Mouse (Mus musculus) T-helper 1 cell (primary cell): ENCODE measurements at regions not wholly inside any gene's neighbourhood (a gene's known extent, or its start where the extent isn't known, plus 50 kb on each side); places are given as distances from the start of the nearest gene placed in this dataset.
"Not testable (repeated sequence)": the region's sequence is repeated elsewhere in the genome, so short reads cannot be mapped to it uniquely, and the experiment has no call there.

Experiments used
- in situ Hi-C: fragments of 300-600 bp; cut with MboI, MseI; formaldehyde crosslinking; loops from one replicate; pipeline ENCODE4 v1.15.1; 2025; ENCODE audit warnings: high pct_unique_total_duplicates

DNA sequence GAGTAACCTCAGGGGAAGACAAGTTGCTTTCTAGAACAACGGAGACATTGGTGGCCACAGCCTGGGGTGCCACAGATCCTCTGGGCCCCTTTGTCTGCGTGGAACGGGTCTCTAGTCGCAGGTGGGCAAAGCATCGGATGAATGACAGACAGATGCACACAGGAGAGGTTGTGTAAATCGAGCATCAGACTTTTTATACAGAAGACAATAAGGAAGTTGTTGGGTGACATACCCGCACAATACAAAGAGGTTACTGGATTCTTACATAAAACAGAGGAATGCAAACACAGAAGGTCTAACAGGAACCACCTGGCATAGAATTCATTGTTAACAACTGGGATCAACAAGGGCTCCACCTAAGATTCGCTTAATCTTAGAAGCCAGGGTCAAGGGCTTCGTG is 127.5 kb downstream of the Nr2f2 start:
- in situ Hi-C loops = not testable (repeated sequence)

DNA sequence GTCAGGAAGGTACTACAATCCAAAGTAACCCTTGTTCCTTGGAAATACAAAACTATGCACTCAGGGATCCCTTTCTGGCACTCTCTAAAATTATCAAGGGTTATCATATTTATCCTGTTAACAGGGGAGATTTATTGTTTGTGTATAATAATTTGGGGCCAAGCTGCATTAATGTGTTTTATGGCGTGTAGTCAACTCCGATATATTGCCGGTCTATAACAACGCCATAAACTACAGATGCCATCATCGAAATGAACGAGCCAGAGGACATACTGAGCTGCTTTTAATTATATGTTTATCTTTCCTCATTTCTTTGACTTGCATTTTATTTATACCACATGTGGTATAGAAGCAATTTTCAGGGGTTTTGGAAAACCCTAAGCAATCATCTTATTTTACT is 147.2 kb downstream of the Nr2f2 start:
- in situ Hi-C loops = no loop called here

DNA sequence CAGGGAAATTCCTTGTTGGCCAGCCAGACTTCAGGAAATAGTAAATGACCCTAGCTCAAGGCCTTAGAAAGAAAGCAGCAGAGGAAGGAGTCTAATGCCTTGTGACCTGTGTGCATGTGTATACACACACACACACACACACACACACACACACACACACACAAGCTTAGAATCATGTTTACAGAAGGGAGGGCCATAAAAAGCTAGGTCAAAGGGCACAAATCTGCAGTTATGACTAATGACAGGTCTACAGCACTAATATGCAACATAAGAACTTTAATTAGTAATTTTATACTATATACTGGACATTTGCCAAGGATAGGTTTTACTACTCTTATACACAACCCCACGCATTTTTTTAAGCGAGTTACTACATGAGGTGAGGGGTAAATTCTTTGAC is 149.4 kb downstream of the Nr2f2 start:
- in situ Hi-C loops = no loop called here

GRCm38 (mm10) chr7:70213970-70214520 is 152.5 kb downstream of the Nr2f2 start:
- in situ Hi-C loops = no loop called here

DNA sequence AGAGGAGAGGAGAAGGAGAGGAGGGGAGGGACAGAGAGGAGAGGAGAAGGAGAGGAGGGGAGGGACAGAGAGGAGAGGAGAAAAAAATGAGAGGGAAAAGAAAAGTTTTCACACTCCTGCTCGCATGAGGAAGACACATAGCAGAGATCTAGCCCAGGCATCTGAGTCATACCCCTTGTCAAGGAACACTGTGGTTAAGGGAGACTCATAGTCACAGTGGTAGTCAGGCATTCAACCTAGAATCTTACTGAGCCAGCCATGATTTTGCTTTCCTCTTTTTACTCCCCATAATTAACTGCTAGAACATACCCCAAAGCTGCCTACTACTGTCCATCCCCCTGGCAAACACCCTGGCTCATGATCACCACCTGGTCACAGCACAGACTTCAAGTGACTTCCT is 160.6 kb downstream of the Nr2f2 start:
- in situ Hi-C loops = no loop called here

DNA sequence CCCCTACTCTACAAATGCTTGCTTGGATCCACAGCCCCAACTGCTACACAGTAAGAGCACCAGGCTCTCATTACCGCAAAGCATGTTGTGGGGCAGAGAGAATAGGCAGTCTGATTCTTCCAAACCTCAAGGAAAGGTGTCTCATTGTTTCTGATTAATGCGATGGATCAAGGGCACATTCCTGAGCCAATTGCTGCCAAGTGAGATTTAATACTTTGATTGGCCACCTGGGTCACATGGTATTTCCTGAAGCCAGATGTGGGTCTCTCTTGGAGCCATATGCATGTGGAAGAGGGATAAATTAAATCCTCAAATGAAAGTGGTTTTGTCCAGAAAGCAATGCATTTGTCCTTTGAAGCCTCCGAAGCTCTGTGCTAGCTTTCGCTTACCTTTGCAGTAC is 166.3 kb downstream of the Nr2f2 start:
- in situ Hi-C loops = no loop called here

GRCm38 (mm10) chr7:70178956-70179355 is 187.6 kb downstream of the Nr2f2 start:
- in situ Hi-C loops = no loop called here

- in situ Hi-C loops = no loop called here
These were observed 188.5 kb downstream of the Nr2f2 start for GRCm38 (mm10) chr7:70178006-70178405.

GRCm38 (mm10) chr7:70176686-70177259 is 189.8 kb downstream of the Nr2f2 start:
- in situ Hi-C loops = no loop called here

DNA sequence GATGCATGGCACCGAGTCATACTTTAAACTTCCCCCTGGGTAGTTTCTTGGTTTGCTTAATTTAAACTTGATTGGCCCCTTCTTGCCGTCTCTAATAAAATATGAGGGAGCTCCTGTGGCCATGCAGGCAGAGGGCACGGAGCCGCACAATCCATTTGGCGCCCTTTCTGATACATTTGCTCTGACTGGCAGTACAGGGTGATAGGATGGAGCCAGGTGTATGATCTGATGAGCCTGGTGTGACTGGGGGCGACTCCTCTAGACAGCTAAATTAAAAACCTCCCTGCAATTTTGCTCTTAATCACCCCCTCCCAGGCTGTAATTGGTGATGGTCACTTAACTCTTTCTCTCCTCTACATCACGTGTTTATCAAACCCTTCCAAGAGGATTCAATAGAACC is 190.4 kb downstream of the Nr2f2 start:
- in situ Hi-C loops = no loop called here

- in situ Hi-C loops = no loop called here
These were observed 194.1 kb downstream of the Nr2f2 start for GRCm38 (mm10) chr7:70172431-70172830.

- in situ Hi-C loops = no loop called here
These were observed 195.1 kb downstream of the Nr2f2 start for GRCm38 (mm10) chr7:70171456-70171855.

GRCm38 (mm10) chr7:70168080-70168479 is 198.5 kb downstream of the Nr2f2 start:
- in situ Hi-C loops = no loop called here

- in situ Hi-C loops = no loop called here
These were observed 200.5 kb downstream of the Nr2f2 start for GRCm38 (mm10) chr7:70166081-70166480.

DNA sequence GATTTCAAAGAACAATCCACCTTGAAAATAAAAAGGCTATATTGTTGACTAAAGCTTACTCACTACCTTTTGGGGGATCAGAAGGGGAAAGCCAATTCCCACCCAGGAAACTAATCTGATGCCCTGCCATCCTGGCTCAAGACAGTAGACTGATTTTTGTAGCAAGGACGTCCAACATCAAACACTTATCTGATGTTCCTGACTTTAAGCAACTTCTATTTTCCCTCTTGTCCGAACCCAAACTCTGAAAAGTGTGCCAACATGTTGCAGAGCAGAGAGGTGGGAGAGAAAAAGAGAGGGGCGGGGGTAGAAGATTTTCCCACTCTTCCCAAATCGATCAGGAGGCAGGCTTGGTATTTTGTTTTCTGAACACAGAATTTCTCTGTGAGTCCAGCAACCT is 201.0 kb downstream of the Nr2f2 start:
- in situ Hi-C loops = no loop called here

GRCm38 (mm10) chr7:70164691-70165193 is 201.8 kb downstream of the Nr2f2 start:
- in situ Hi-C loops = no loop called here

GRCm38 (mm10) chr7:70158531-70158930 is 208.0 kb downstream of the Nr2f2 start:
- in situ Hi-C loops = no loop called here

- in situ Hi-C loops = no loop called here
These were observed 221.7 kb downstream of the Nr2f2 start for GRCm38 (mm10) chr7:70144726-70145271.

GRCm38 (mm10) chr7:70136837-70137236 is 229.7 kb downstream of the Nr2f2 start:
- in situ Hi-C loops = no loop called here

GRCm38 (mm10) chr7:70135416-70135815 is 231.1 kb downstream of the Nr2f2 start:
- in situ Hi-C loops = no loop called here

DNA sequence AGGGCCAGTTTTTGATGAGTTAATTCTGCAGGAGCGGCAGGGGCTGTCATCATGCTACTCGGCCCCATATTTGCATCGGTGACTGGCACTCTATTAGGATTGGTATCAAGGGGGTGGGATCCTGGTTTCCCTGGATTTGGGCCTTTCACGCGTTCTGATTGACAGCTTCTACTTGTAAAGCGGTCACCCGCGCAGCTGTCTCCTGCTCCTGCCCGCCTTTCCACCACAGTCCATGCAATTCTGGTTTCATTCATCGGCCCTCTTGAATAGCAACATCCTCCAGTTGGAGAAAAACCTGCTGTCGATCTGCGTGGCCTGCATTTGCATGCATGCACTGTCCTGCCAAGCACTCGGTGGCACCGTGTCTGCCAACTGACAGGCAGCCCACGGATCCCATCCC is 236.6 kb downstream of the Nr2f2 start:
- in situ Hi-C loops = no loop called here

DNA sequence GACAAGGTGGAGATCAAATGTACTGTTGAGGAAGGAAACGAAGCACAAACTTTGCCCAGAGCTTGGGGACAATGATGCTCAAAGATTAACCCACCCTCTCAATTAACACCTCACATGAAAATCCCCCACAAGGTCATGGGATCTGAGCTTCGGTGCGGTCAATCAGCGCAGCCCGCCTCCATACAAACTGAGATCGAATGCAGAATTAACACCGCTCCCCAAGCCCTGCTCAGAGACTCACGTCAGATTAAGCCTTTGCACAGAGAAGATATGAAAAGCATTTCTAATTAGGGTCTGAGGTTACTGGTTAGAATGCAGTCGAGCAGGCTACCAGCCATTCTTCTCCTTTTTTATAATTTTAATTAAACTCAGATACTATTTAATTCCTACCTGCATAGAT is 243.7 kb downstream of the Nr2f2 start:
- in situ Hi-C loops = no loop called here

GRCm38 (mm10) chr7:70119517-70119916 is 247.0 kb downstream of the Nr2f2 start:
- in situ Hi-C loops = no loop called here

- in situ Hi-C loops = no loop called here
These were observed 247.6 kb downstream of the Nr2f2 start for GRCm38 (mm10) chr7:70118971-70119370.
